Mouse (Mus musculus) myocyte (in vitro differentiated cells): Measurements from ENCODE around the gene Qprt.
A peak's percentile ranks its signal among the peaks of the same experiment; 100 is the strongest.

Experiments
- MAX ChIP-seq: IDR thresholded peaks from one replicate; pipeline ENCODE4 v1.6.1; 2011; ENCODE audit warnings: low read depth, mild to moderate bottlenecking, control low read depth
- POLR2A ChIP-seq: IDR thresholded peaks from one replicate; pipeline ENCODE4 v1.6.1; 2011; ENCODE audit warnings: low read depth, mild to moderate bottlenecking, control low read depth, moderate library complexity; ENCODE audit not compliant: insufficient read length

GRCm38 (mm10) chr7:127091114-127091896 lies 30.7 kb downstream of the Qprt start, which contains the start of gene AI467606:
- TF ChIP-seq MAX (no peak), POLR2A (peak; percentile 46)
